Mouse (Mus musculus): ENCODE results near the gene Pnma1. TPM values are rescaled to one million over a fixed set of nuclear protein-coding genes. Genes with fewer than 3 reads are reported as not detected.

The Pnma1 gene
- polyA plus RNA-seq, 1 experiment from 2014 or later, result 0.43 TPM

GRCm38 (mm10) chr12:84141271-84141670 is 7.0 kb downstream of the Pnma1 start:
- Histone ChIP-seq H3K36me3 (ENCODE audit: control insufficient read depth, insufficient read depth) (peaks cover 25% of the 10 kb centered on the region), H3K9me3 (ENCODE audit: control insufficient read depth) (no peaks in the 10 kb centered on the region), H3K4me3 (ENCODE audit: low read depth, low read length) (no peak overlapping the region), H3K4me2 (replicated peaks; ENCODE audit: low read depth) (no peak overlapping the region), H3K4me1 (replicated peaks; ENCODE audit: control insufficient read depth, insufficient read depth, low read length) (no peaks in the 10 kb centered on the region), H3K9ac (ENCODE audit: low read depth, low read length) (no peak overlapping the region), H3K27ac (ENCODE audit: low read depth, low read length) (no peak overlapping the region), H3K27me3 (replicated peaks; ENCODE audit: control insufficient read depth, insufficient read depth, low read length) (no peaks in the 10 kb centered on the region)
- WGBS, result 67% methylated on average over 4 of the region's 4 CpGs
- TF ChIP-seq CTCF (IDR thresholded peaks at IDR 0.05; ENCODE audit: low read depth), result no peak
- no peak for ATAC-seq

DNA sequence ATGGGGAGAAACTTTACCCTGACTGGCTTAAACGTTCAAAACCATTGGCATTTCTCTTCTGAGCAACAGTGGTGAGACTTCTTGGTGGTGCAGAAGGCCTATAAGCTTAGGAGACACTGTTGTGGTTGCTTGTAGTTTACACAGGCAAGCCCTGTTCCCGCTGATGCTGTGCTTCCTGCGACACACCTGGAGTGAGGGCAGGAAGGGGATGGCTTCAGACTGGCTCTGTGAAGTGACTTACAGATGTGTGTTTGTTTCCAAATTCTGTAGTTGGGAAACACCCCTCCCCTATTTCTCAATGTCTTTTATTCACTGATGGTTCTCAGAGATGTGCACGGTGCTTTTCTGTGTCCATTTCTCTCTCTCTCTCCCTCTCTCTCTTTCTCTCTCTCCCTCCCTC is 8.2 kb downstream of the Pnma1 start:
- 67% methylated on average over 4 of the region's 4 CpGs for WGBS
- no peaks in the 10 kb centered on the region for H3K9me3 ChIP-seq (ENCODE audit: control insufficient read depth)
- H3K27ac ChIP-seq (ENCODE audit: low read depth, low read length), result no peak overlapping the region
- H3K27me3 ChIP-seq (replicated peaks; ENCODE audit: control insufficient read depth, insufficient read depth, low read length), result no peaks in the 10 kb centered on the region
- H3K36me3 ChIP-seq (ENCODE audit: control insufficient read depth, insufficient read depth), result peaks cover 29% of the 10 kb centered on the region
- H3K4me2 ChIP-seq (replicated peaks; ENCODE audit: low read depth), result no peak overlapping the region
- no peak overlapping the region for H3K4me3 ChIP-seq (ENCODE audit: low read depth, low read length)
- H3K4me1 ChIP-seq (replicated peaks; ENCODE audit: control insufficient read depth, insufficient read depth, low read length), result no peaks in the 10 kb centered on the region
- ATAC-seq, result no peak
- TF ChIP-seq CTCF (IDR thresholded peaks at IDR 0.05; ENCODE audit: low read depth), result no peak
- H3K9ac ChIP-seq (ENCODE audit: low read depth, low read length), result no peak overlapping the region

GRCm38 (mm10) chr12:84137131-84137530 is 11.2 kb downstream of the Pnma1 start:
- Histone ChIP-seq H3K9me3 (ENCODE audit: control insufficient read depth) (no peaks in the 10 kb centered on the region), H3K4me3 (ENCODE audit: low read depth, low read length) (no peak overlapping the region), H3K9ac (ENCODE audit: low read depth, low read length) (no peak overlapping the region), H3K27ac (ENCODE audit: low read depth, low read length) (no peak overlapping the region), H3K4me1 (replicated peaks; ENCODE audit: control insufficient read depth, insufficient read depth, low read length) (no peaks in the 10 kb centered on the region), H3K4me2 (replicated peaks; ENCODE audit: low read depth) (no peak overlapping the region), H3K36me3 (ENCODE audit: control insufficient read depth, insufficient read depth) (peaks cover 26% of the 10 kb centered on the region), H3K27me3 (replicated peaks; ENCODE audit: control insufficient read depth, insufficient read depth, low read length) (no peaks in the 10 kb centered on the region)
- ATAC-seq, result no peak
- no peak for TF ChIP-seq CTCF (IDR thresholded peaks at IDR 0.05; ENCODE audit: low read depth)
- 93% methylated on average over 7 of the region's 7 CpGs for WGBS

DNA sequence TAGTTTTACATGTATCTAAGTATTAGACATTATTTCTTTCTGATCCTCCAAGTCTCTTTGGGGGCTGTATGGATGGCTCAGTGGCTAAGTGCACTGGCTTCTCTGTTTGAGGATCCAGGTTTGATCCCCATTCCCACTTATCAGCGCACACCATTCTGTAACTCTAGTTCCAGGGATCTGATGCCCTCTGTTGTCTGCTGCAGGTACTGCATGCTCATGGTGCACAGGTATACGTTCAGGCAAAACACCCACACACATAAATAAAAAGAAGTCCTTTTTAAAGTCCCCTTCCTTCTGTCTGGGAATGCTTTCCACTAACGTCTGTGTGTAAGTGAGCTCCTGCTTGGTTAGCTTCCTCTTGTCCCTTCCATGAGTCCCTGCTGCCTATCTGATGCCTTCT is 16.0 kb downstream of the Pnma1 start:
- no peaks in the 10 kb centered on the region for H3K4me1 ChIP-seq (replicated peaks; ENCODE audit: control insufficient read depth, insufficient read depth, low read length)
- peaks cover 28% of the 10 kb centered on the region for H3K36me3 ChIP-seq (ENCODE audit: control insufficient read depth, insufficient read depth)
- H3K27ac ChIP-seq (ENCODE audit: low read depth, low read length), result no peak overlapping the region
- H3K4me2 ChIP-seq (replicated peaks; ENCODE audit: low read depth), result no peak overlapping the region
- H3K4me3 ChIP-seq (ENCODE audit: low read depth, low read length), result no peak overlapping the region
- 71% methylated on average over 3 of the region's 3 CpGs for WGBS
- TF ChIP-seq CTCF (IDR thresholded peaks at IDR 0.05; ENCODE audit: low read depth), result peak; percentile 79
- no peak for ATAC-seq
- no peak overlapping the region for H3K9ac ChIP-seq (ENCODE audit: low read depth, low read length)
- H3K9me3 ChIP-seq (ENCODE audit: control insufficient read depth), result no peaks in the 10 kb centered on the region
- H3K27me3 ChIP-seq (replicated peaks; ENCODE audit: control insufficient read depth, insufficient read depth, low read length), result no peaks in the 10 kb centered on the region

DNA sequence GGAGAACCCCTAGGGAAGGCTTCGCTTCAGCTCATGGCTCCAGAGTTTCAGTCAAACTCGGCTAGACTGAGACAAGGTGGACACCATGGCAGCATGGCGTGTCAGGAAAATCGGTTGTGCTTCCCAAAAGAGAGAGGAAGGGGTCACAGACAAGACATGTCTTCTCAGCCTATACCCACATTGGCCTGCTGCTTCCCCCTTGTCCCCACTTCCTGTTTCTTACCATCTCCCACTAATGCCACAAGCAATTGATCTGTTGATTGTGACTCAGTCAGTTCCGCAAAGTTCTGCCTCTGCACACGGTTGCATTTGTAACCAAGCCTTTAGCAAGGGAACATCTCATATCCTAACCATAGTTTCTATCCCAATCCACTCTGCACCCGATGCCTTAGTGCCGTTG is 18.4 kb downstream of the Pnma1 start:
- Histone ChIP-seq H3K36me3 (ENCODE audit: control insufficient read depth, insufficient read depth) (peaks cover 19% of the 10 kb centered on the region), H3K9me3 (ENCODE audit: control insufficient read depth) (no peaks in the 10 kb centered on the region), H3K27me3 (replicated peaks; ENCODE audit: control insufficient read depth, insufficient read depth, low read length) (no peaks in the 10 kb centered on the region), H3K9ac (ENCODE audit: low read depth, low read length) (no peak overlapping the region), H3K27ac (ENCODE audit: low read depth, low read length) (no peak overlapping the region), H3K4me3 (ENCODE audit: low read depth, low read length) (no peak overlapping the region), H3K4me2 (replicated peaks; ENCODE audit: low read depth) (no peak overlapping the region), H3K4me1 (replicated peaks; ENCODE audit: control insufficient read depth, insufficient read depth, low read length) (no peaks in the 10 kb centered on the region)
- no peak for ATAC-seq
- 91% methylated on average over 8 of the region's 8 CpGs for WGBS
- no peak for TF ChIP-seq CTCF (IDR thresholded peaks at IDR 0.05; ENCODE audit: low read depth)

GRCm38 (mm10) chr12:84128576-84128975 is 19.7 kb downstream of the Pnma1 start:
- no peak overlapping the region for H3K4me2 ChIP-seq (replicated peaks; ENCODE audit: low read depth)
- ATAC-seq, result no peak
- TF ChIP-seq CTCF (IDR thresholded peaks at IDR 0.05; ENCODE audit: low read depth), result no peak
- H3K9me3 ChIP-seq (ENCODE audit: control insufficient read depth), result no peaks in the 10 kb centered on the region
- H3K27ac ChIP-seq (ENCODE audit: low read depth, low read length), result no peak overlapping the region
- H3K36me3 ChIP-seq (ENCODE audit: control insufficient read depth, insufficient read depth), result peaks cover 21% of the 10 kb centered on the region
- WGBS, result 86% methylated on average over 6 of the region's 6 CpGs
- H3K9ac ChIP-seq (ENCODE audit: low read depth, low read length), result no peak overlapping the region
- H3K4me1 ChIP-seq (replicated peaks; ENCODE audit: control insufficient read depth, insufficient read depth, low read length), result no peaks in the 10 kb centered on the region
- H3K4me3 ChIP-seq (ENCODE audit: low read depth, low read length), result no peak overlapping the region
- no peaks in the 10 kb centered on the region for H3K27me3 ChIP-seq (replicated peaks; ENCODE audit: control insufficient read depth, insufficient read depth, low read length)

DNA sequence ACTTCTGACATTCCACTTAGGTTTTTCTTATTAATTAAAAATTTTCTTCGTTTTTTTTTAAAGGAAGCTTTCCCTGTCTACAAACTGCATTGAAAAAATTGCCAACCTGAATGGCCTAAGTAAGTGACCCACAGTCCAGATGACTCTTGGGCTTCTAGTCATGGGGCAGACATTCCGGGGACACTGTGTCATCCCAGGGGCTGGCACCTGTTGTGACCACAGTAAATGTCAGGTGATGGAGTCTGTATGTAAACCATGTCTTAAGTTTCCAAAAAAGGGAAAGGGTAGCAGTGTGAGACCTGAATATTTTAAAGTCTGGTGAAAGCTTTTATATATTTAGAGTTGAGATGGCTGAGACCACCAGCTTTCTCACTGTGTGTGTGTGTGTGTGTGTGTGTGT is 21.4 kb downstream of the Pnma1 start:
- 84% methylated on average over 2 of the region's 2 CpGs for WGBS
- ATAC-seq, result no peak
- Histone ChIP-seq H3K4me1 (replicated peaks; ENCODE audit: control insufficient read depth, insufficient read depth, low read length) (no peaks in the 10 kb centered on the region), H3K4me3 (ENCODE audit: low read depth, low read length) (no peak overlapping the region), H3K27ac (ENCODE audit: low read depth, low read length) (no peak overlapping the region), H3K36me3 (ENCODE audit: control insufficient read depth, insufficient read depth) (peaks cover 21% of the 10 kb centered on the region), H3K9me3 (ENCODE audit: control insufficient read depth) (no peaks in the 10 kb centered on the region), H3K27me3 (replicated peaks; ENCODE audit: control insufficient read depth, insufficient read depth, low read length) (no peaks in the 10 kb centered on the region), H3K4me2 (replicated peaks; ENCODE audit: low read depth) (no peak overlapping the region), H3K9ac (ENCODE audit: low read depth, low read length) (no peak overlapping the region)
- TF ChIP-seq CTCF (IDR thresholded peaks at IDR 0.05; ENCODE audit: low read depth), result no peak

Measured in intestine, postnatal 0 days (tissue).